Mouse (Mus musculus) neural tube, embryonic 12.5 days (tissue): Measurements from ENCODE around the gene Cacna1c. TPM values are rescaled to one million over a fixed set of nuclear protein-coding genes. Genes with fewer than 3 reads are reported as not detected.

Experiments used
- ATAC-seq: fragments of 200-750 bp; cut with Nextera tagmentation; 2 replicates; pipeline ENCODE4 v1.8.0; 2017; ENCODE audit warnings: low read depth, mild to moderate bottlenecking, moderate TSS enrichment, moderate library complexity; ENCODE audit not compliant: low FRiP score
- H3K27ac ChIP-seq: fragments of 300-500 bp; sonication (generic); 2 replicates; pipeline ENCODE4 v1.5.1; 2016
- H3K27me3 ChIP-seq: fragments of 300-500 bp; sonication (generic); replicated peaks from 2 replicates; pipeline ENCODE4 v1.6.1; 2016; ENCODE audit warnings: mild to moderate bottlenecking
- H3K36me3 ChIP-seq: fragments of 300-500 bp; sonication (generic); 2 replicates; pipeline ENCODE4 v1.6.1; 2016; ENCODE audit warnings: mild to moderate bottlenecking
- H3K4me1 ChIP-seq: fragments of 300-500 bp; sonication (generic); 2 replicates; pipeline ENCODE4 v1.6.1; 2016
- H3K4me2 ChIP-seq: fragments of 300-500 bp; sonication (generic); replicated peaks from 2 replicates; pipeline ENCODE4 v1.6.1; 2016; ENCODE audit warnings: mild to moderate bottlenecking
- H3K4me3 ChIP-seq: fragments of 300-500 bp; sonication (generic); 2 replicates; pipeline ENCODE4 v1.5.1; 2016
- H3K9ac ChIP-seq: fragments of 300-500 bp; sonication (generic); 2 replicates; pipeline ENCODE4 v1.6.1; 2016; ENCODE audit warnings: mild to moderate bottlenecking
- H3K9me3 ChIP-seq: fragments of 300-500 bp; sonication (generic); 2 replicates; pipeline ENCODE4 v1.6.1; 2016; ENCODE audit warnings: mild to moderate bottlenecking
- WGBS: fragments of 180-500 bp; shearing (Covaris S2); methylation state at CpG from one replicate; pipeline ENCODE4 v1.1.7; 2016; 5-methylcytosine and 5-hydroxymethylcytosine counted together
- polyA plus RNA-seq: library from polyadenylated mRNA; unstranded; fragments of >200 nt; fragmentation: Nextera tagmentation; extraction: Ambion mirVana; gene quantifications from 2 replicates; pipeline ENCODE4 v1.2.1, GENCODE M21; 2016

Gene Cacna1c
- polyA plus RNA-seq, 1 experiment from 2014 or later, result 5.9 TPM

- Histone ChIP-seq H3K4me2 (no peak overlapping the region), H3K27ac (no peak overlapping the region), H3K4me1 (no peaks in the 10 kb centered on the region), H3K4me3 (no peak overlapping the region), H3K9ac (no peak overlapping the region), H3K9me3 (no peaks in the 10 kb centered on the region), H3K36me3 (no peaks in the 10 kb centered on the region), H3K27me3 (no peaks in the 10 kb centered on the region)
- ATAC-seq, result no peak
- 84% methylated on average over 8 of the region's 8 CpGs for WGBS
These were observed 212.7 kb downstream of the Cacna1c start for GRCm38 (mm10) chr6:118983471-118984040.

GRCm38 (mm10) chr6:118980265-118980664 is 216.0 kb downstream of the Cacna1c start:
- Histone ChIP-seq H3K4me3 (no peak overlapping the region), H3K27ac (no peak overlapping the region), H3K36me3 (no peaks in the 10 kb centered on the region), H3K9ac (no peak overlapping the region), H3K4me2 (no peak overlapping the region), H3K4me1 (peaks cover 6% of the 10 kb centered on the region), H3K9me3 (no peaks in the 10 kb centered on the region), H3K27me3 (no peaks in the 10 kb centered on the region)
- WGBS, result 78% methylated on average over 12 of the region's 12 CpGs
- no peak for ATAC-seq

GRCm38 (mm10) chr6:118977443-118978271 is 218.6 kb downstream of the Cacna1c start:
- H3K9ac ChIP-seq, result no peak overlapping the region

GRCm38 (mm10) chr6:118976617-118977016 is 219.6 kb downstream of the Cacna1c start:
- Histone ChIP-seq H3K27me3 (no peaks in the 10 kb centered on the region), H3K4me2 (no peak overlapping the region), H3K4me3 (no peak overlapping the region), H3K36me3 (no peaks in the 10 kb centered on the region), H3K9ac (no peak overlapping the region), H3K9me3 (no peaks in the 10 kb centered on the region), H3K27ac (no peak overlapping the region), H3K4me1 (peaks cover 6% of the 10 kb centered on the region)
- ATAC-seq, result no peak
- WGBS, result 85% methylated on average over 14 of the region's 14 CpGs

More at GRCm38 (mm10) chr6:118977443-118978271, 218.6 kb downstream of the Cacna1c start:
- no peaks in the 10 kb centered on the region for H3K36me3 ChIP-seq
- no peak overlapping the region for H3K4me3 ChIP-seq
- H3K27me3 ChIP-seq, result no peaks in the 10 kb centered on the region
- ATAC-seq, result peak; percentile 77
- H3K4me2 ChIP-seq, result no peak overlapping the region
- H3K9me3 ChIP-seq, result no peaks in the 10 kb centered on the region
- 23% methylated on average over 10 of the region's 10 CpGs for WGBS
- peaks cover 6% of the 10 kb centered on the region for H3K4me1 ChIP-seq
- H3K27ac ChIP-seq, result no peak overlapping the region

- Histone ChIP-seq H3K4me3 (no peak overlapping the region), H3K9ac (no peak overlapping the region), H3K4me2 (no peak overlapping the region), H3K9me3 (no peaks in the 10 kb centered on the region), H3K27ac (no peak overlapping the region), H3K4me1 (no peaks in the 10 kb centered on the region; the same call in 1 of the 2 replicates), H3K36me3 (no peaks in the 10 kb centered on the region), H3K27me3 (no peaks in the 10 kb centered on the region)
- ATAC-seq, result no peak
- 66% methylated on average over 10 of the region's 10 CpGs for WGBS
These were observed 224.2 kb downstream of the Cacna1c start for GRCm38 (mm10) chr6:118971844-118972531.

- no peaks in the 10 kb centered on the region for H3K36me3 ChIP-seq
- no peak overlapping the region for H3K9ac ChIP-seq
- 82% methylated on average over 4 of the region's 4 CpGs for WGBS
- H3K9me3 ChIP-seq, result no peaks in the 10 kb centered on the region
- no peak overlapping the region for H3K27ac ChIP-seq
- no peak overlapping the region for H3K4me2 ChIP-seq
- H3K4me3 ChIP-seq, result no peak overlapping the region
- no peaks in the 10 kb centered on the region for H3K4me1 ChIP-seq
- H3K27me3 ChIP-seq, result no peaks in the 10 kb centered on the region
- no peak for ATAC-seq
These were observed 227.4 kb downstream of the Cacna1c start for GRCm38 (mm10) chr6:118968776-118969175.

GRCm38 (mm10) chr6:118966904-118967303 is 229.3 kb downstream of the Cacna1c start:
- no peaks in the 10 kb centered on the region for H3K36me3 ChIP-seq
- H3K4me3 ChIP-seq, result no peak overlapping the region
- no peaks in the 10 kb centered on the region for H3K4me1 ChIP-seq
- ATAC-seq, result no peak
- no peak overlapping the region for H3K9ac ChIP-seq
- WGBS, result 87% methylated on average over 4 of the region's 4 CpGs
- no peaks in the 10 kb centered on the region for H3K9me3 ChIP-seq
- no peak overlapping the region for H3K27ac ChIP-seq
- no peak overlapping the region for H3K4me2 ChIP-seq
- H3K27me3 ChIP-seq, result no peaks in the 10 kb centered on the region

GRCm38 (mm10) chr6:118965577-118965976 is 230.6 kb downstream of the Cacna1c start:
- no peaks in the 10 kb centered on the region for H3K9me3 ChIP-seq
- H3K36me3 ChIP-seq, result no peaks in the 10 kb centered on the region
- 69% methylated on average over 2 of the region's 2 CpGs for WGBS
- H3K4me2 ChIP-seq, result no peak overlapping the region
- no peak overlapping the region for H3K4me3 ChIP-seq
- no peak overlapping the region for H3K9ac ChIP-seq
- no peak overlapping the region for H3K27ac ChIP-seq
- ATAC-seq, result no peak
- H3K4me1 ChIP-seq, result no peaks in the 10 kb centered on the region
- no peaks in the 10 kb centered on the region for H3K27me3 ChIP-seq

- H3K4me1 ChIP-seq, result no peaks in the 10 kb centered on the region
- no peaks in the 10 kb centered on the region for H3K36me3 ChIP-seq
- no peaks in the 10 kb centered on the region for H3K27me3 ChIP-seq
- no peaks in the 10 kb centered on the region for H3K9me3 ChIP-seq
- no peak overlapping the region for H3K4me3 ChIP-seq
- H3K27ac ChIP-seq, result no peak overlapping the region
- 89% methylated on average over 6 of the region's 6 CpGs for WGBS
- no peak overlapping the region for H3K4me2 ChIP-seq
- no peak overlapping the region for H3K9ac ChIP-seq
- ATAC-seq, result no peak
These were observed 232.4 kb downstream of the Cacna1c start for GRCm38 (mm10) chr6:118963806-118964205.

GRCm38 (mm10) chr6:118963283-118963682 is 232.9 kb downstream of the Cacna1c start:
- Histone ChIP-seq H3K9ac (no peak overlapping the region), H3K4me3 (no peak overlapping the region), H3K4me2 (no peak overlapping the region), H3K36me3 (no peaks in the 10 kb centered on the region), H3K9me3 (no peaks in the 10 kb centered on the region), H3K27ac (no peak overlapping the region), H3K27me3 (no peaks in the 10 kb centered on the region), H3K4me1 (no peaks in the 10 kb centered on the region)
- no peak for ATAC-seq
- WGBS, result 82% methylated on average over 5 of the region's 5 CpGs

- WGBS, result 95% methylated on average over 9 of the region's 9 CpGs
- Histone ChIP-seq H3K9ac (no peak overlapping the region), H3K4me2 (no peak overlapping the region), H3K9me3 (no peaks in the 10 kb centered on the region), H3K27ac (no peak overlapping the region), H3K36me3 (no peaks in the 10 kb centered on the region), H3K27me3 (no peaks in the 10 kb centered on the region), H3K4me1 (no peaks in the 10 kb centered on the region), H3K4me3 (no peak overlapping the region)
- ATAC-seq, result no peak
These were observed 237.7 kb downstream of the Cacna1c start for GRCm38 (mm10) chr6:118958529-118958928.

- H3K36me3 ChIP-seq, result no peaks in the 10 kb centered on the region
- ATAC-seq, result no peak
- H3K9me3 ChIP-seq, result no peaks in the 10 kb centered on the region
- no peak overlapping the region for H3K4me3 ChIP-seq
- H3K27ac ChIP-seq, result no peak overlapping the region
- H3K4me2 ChIP-seq, result no peak overlapping the region
- H3K9ac ChIP-seq, result no peak overlapping the region
- 85% methylated on average over 4 of the region's 4 CpGs for WGBS
- H3K4me1 ChIP-seq, result no peaks in the 10 kb centered on the region
- H3K27me3 ChIP-seq, result no peaks in the 10 kb centered on the region
These were observed 240.0 kb downstream of the Cacna1c start for GRCm38 (mm10) chr6:118956234-118956633.
